Mouse (Mus musculus) embryonic facial prominence, embryonic 11.5 days (tissue): ENCODE measurements around the gene Atf7ip2. TPM values are rescaled to one million over a fixed set of nuclear protein-coding genes. Genes with fewer than 3 reads are reported as not detected.
A peak's percentile ranks its signal among the peaks of the same experiment; 100 is the strongest.
"Not testable (repeated sequence)": the region's sequence is repeated elsewhere in the genome, so short reads cannot be mapped to it uniquely, and the experiment has no call there.

ENCODE experiments used
- ATAC-seq: fragments of 200-750 bp; cut with Nextera tagmentation; replicated peaks from 2 replicates; pipeline ENCODE4 v1.8.0; 2017; ENCODE audit warnings: low read depth; ENCODE audit not compliant: insufficient number of reproducible peaks, low FRiP score, low TSS enrichment
- DNase-seq: peaks from one replicate; pipeline ENCODE4 v3.0.0-alpha.2; 2015; ENCODE audit warnings: low spot score
- H3K27ac ChIP-seq: fragments of 300-500 bp; sonication (generic); replicated peaks from 2 replicates; pipeline ENCODE4 v1.5.1; 2014; ENCODE audit warnings: mild to moderate bottlenecking, low read depth, low read length, control low read depth
- H3K27me3 ChIP-seq: fragments of 300-500 bp; sonication (generic); 2 replicates; pipeline ENCODE4 v1.6.1; 2014; ENCODE audit warnings: mild to moderate bottlenecking, low read length, moderate library complexity, mixed read lengths; ENCODE audit not compliant: control insufficient read depth, insufficient read depth
- H3K36me3 ChIP-seq: fragments of 300-500 bp; sonication (generic); replicated peaks from 2 replicates; pipeline ENCODE4 v1.6.1; 2014; ENCODE audit warnings: low read depth, mild to moderate bottlenecking, low read length, moderate library complexity, mixed read lengths; ENCODE audit not compliant: control insufficient read depth, insufficient read depth
- H3K4me1 ChIP-seq: fragments of 300-500 bp; sonication (generic); 2 replicates; pipeline ENCODE4 v1.6.1; 2014; ENCODE audit warnings: low read length, mixed read lengths; ENCODE audit not compliant: control insufficient read depth, insufficient read depth
- H3K4me2 ChIP-seq: fragments of 300-500 bp; sonication (generic); 2 replicates; pipeline ENCODE4 v1.6.1; 2014; ENCODE audit warnings: low read depth, mild to moderate bottlenecking, control low read depth, low read length, moderate library complexity
- H3K4me3 ChIP-seq: fragments of 300-500 bp; sonication (generic); 2 replicates; pipeline ENCODE4 v1.5.1; 2014; ENCODE audit warnings: low read depth, low read length, control low read depth
- H3K9ac ChIP-seq: fragments of 300-500 bp; sonication (generic); replicated peaks from 2 replicates; pipeline ENCODE4 v1.6.1; 2014; ENCODE audit warnings: mild to moderate bottlenecking, control low read depth, low read length
- H3K9me3 ChIP-seq: fragments of 300-500 bp; sonication (generic); replicated peaks from 2 replicates; pipeline ENCODE4 v1.6.1; 2016; ENCODE audit warnings: mild to moderate bottlenecking, low read length, inconsistent platforms, mixed read lengths; ENCODE audit not compliant: control insufficient read depth
- WGBS: fragments of 180-500 bp; shearing (Covaris S2); extraction: QIAGEN DNeasy Blood & Tissue Kit; methylation state at CpG from one replicate; pipeline ENCODE4 v1.1.7; 2014; 5-methylcytosine and 5-hydroxymethylcytosine counted together
- polyA plus RNA-seq: library from polyadenylated mRNA; unstranded; fragments of >200 nt; fragmentation: Nextera tagmentation; extraction: Ambion mirVana; gene quantifications from 2 replicates; pipeline ENCODE4 v1.2.1, GENCODE M21; 2014

Gene Atf7ip2
- polyA plus RNA-seq, 1 experiment from 2014 or later = 2.3 TPM

- DNase-seq (no peak), ATAC-seq (no peak)
- Histone ChIP-seq H3K4me3 (no peak overlapping the region), H3K9ac (no peak overlapping the region), H3K4me1 (no peaks in the 10 kb centered on the region), H3K27ac (no peak overlapping the region), H3K36me3 (no peaks in the 10 kb centered on the region), H3K4me2 (no peak overlapping the region), H3K27me3 (no peaks in the 10 kb centered on the region), H3K9me3 (no peaks in the 10 kb centered on the region; the same call in 1 of the 2 replicates)
- 73% methylated on average over 4 of the region's 4 CpGs for WGBS
Observed at GRCm38 (mm10) chr16:10274465-10274864, 82.0 kb downstream of the Atf7ip2 start.

DNA sequence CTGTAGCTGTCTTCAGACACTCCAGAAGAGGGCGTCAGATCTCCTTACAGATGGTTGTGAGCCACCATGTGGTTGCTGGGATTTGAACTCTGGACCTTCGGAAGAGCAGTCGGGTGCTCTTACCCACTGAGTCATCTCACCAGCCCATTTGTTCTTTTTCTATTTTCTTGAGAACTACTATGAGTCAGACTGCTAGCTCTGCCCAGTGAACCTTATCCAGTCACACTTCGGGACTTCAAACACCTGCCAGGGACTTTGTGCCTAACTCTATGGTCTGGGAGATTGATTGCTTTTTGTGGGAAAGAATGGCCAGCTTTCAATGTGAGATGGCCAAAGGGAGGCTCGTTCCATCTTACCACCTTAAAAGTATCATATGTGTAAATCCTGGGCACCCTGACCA is 84.3 kb downstream of the Atf7ip2 start:
- 84% methylated on average over 5 of the region's 5 CpGs for WGBS

DNA sequence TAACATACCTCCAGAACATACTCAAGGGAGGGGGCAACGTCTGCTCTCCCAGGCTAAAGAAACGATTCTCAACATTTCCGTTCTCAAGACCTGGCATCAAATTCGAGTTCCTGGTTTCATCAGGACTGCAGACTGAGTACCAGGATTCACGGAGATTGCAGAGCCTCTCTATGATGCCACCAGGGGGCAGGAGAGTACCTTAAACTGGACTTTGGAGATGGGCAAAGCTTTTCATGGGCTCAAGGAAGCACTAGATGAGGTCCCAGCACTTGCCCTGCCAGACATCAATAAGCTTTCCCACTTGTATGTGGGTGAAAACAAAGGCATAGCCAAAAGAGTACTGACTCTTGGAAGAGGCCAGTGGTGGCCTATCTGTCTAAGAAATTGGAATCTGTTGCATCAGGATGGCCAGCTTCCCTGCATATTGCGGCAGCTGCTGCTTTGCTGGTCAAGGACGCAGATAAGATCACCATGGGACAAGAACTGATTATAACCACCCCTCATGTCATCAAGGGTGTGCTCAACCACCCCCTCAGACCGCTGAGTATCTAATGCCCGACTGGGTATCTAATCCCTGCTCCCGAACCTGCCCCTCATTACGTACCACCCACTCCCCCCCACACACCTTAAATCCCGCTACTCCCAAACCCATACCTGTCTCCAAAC is 87.9 kb downstream of the Atf7ip2 start:
- Histone ChIP-seq H3K4me3 (no peak overlapping the region), H3K4me2 (no peak overlapping the region), H3K27me3 (no peaks in the 10 kb centered on the region), H3K36me3 (no peaks in the 10 kb centered on the region), H3K9me3 (no peaks in the 10 kb centered on the region), H3K4me1 (no peaks in the 10 kb centered on the region), H3K27ac (no peak overlapping the region), H3K9ac (no peak overlapping the region)
- 49% methylated on average over 12 of the region's 12 CpGs for WGBS
- ATAC-seq (0 out of 2 replicates have a peak, but pooled peaks have one; percentile 23), DNase-seq (peak; percentile 87)

More for the DNA sequence above, 84.3 kb downstream of the Atf7ip2 start:
- not testable (repeated sequence) for H3K4me1 ChIP-seq, H3K4me3 ChIP-seq, H3K27ac ChIP-seq, H3K4me2 ChIP-seq, H3K27me3 ChIP-seq, H3K9ac ChIP-seq, H3K36me3 ChIP-seq, ATAC-seq, H3K9me3 ChIP-seq, DNase-seq

- H3K4me1 ChIP-seq = no peaks in the 10 kb centered on the region
- no peaks in the 10 kb centered on the region for H3K36me3 ChIP-seq
- no peaks in the 10 kb centered on the region for H3K27me3 ChIP-seq
- H3K4me3 ChIP-seq = no peak overlapping the region
- H3K9ac ChIP-seq = no peak overlapping the region
- ATAC-seq (no peak), DNase-seq (no peak)
- H3K9me3 ChIP-seq = no peaks in the 10 kb centered on the region
- 75% methylated on average over 3 of the region's 3 CpGs for WGBS
- H3K27ac ChIP-seq = no peak overlapping the region
- no peak overlapping the region for H3K4me2 ChIP-seq
Observed at GRCm38 (mm10) chr16:10281890-10282289, 89.4 kb downstream of the Atf7ip2 start.

DNA sequence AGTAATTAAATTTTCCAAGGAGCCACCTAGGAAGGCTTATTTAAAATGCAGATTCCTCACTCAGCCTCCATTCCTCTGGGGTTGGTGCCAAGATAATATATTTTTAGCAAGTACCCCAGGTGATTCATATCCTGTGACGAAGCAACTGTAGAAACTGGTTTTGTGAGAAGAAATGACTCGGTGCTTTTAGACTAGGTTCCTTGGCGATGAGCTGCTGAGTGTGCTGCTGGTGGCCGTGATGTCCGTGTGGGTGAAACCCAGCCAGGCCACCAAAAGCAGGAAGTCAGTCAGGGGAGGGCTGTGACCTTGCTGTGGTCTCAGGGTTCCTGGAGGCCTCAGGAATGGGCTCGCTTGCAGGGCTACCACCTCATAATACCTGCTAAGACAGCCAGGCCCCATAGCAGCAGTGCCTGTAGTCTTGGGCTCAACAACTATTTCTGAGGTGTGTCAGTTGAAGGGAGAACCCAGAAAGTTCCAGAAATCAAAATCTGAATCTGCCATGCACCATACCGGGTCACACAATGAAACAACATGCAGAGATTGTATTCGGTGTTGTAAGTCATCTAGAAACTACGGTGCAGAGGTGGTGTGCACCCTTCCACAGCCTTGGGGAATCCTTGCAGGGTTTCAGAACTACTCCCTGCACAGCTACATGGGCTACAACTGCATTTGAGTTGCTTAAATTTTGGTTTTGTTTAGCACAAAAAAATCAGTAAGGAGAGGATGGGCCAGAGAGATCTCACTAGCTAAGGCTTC is 94.2 kb downstream of the Atf7ip2 start:
- no peak for DNase-seq
- no peak for ATAC-seq
- Histone ChIP-seq H3K9ac (no peak overlapping the region), H3K4me3 (no peak overlapping the region), H3K4me1 (no peaks in the 10 kb centered on the region), H3K27ac (no peak overlapping the region), H3K4me2 (no peak overlapping the region), H3K9me3 (no peaks in the 10 kb centered on the region), H3K27me3 (no peaks in the 10 kb centered on the region), H3K36me3 (no peaks in the 10 kb centered on the region)
- 87% methylated on average over 9 of the region's 9 CpGs for WGBS

DNA sequence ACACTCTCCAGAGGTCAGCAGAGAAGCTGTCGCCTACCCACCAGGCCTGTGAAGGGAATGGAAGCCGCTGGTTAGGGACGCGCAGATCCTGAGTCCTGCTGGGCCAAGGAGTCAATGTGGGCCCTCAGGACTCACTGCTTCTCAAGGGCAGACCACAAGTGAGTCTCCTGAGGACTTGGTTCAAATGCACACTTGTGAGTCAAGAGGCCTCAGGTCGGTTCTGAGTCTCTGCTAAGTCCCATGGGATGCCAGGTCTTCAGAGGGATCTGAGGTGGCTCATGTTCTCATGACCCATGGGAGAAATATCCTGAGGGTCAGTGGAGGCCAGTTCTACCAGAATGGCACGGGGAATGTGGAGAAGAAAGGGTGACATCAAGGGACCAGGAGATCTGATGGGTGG is 95.6 kb downstream of the Atf7ip2 start:
- Histone ChIP-seq H3K4me2 (no peak overlapping the region), H3K27ac (no peak overlapping the region), H3K4me3 (no peak overlapping the region), H3K9ac (no peak overlapping the region), H3K4me1 (no peaks in the 10 kb centered on the region), H3K36me3 (no peaks in the 10 kb centered on the region), H3K27me3 (no peaks in the 10 kb centered on the region), H3K9me3 (no peaks in the 10 kb centered on the region)
- 88% methylated on average over 6 of the region's 6 CpGs for WGBS
- ATAC-seq (no peak), DNase-seq (no peak)

DNA sequence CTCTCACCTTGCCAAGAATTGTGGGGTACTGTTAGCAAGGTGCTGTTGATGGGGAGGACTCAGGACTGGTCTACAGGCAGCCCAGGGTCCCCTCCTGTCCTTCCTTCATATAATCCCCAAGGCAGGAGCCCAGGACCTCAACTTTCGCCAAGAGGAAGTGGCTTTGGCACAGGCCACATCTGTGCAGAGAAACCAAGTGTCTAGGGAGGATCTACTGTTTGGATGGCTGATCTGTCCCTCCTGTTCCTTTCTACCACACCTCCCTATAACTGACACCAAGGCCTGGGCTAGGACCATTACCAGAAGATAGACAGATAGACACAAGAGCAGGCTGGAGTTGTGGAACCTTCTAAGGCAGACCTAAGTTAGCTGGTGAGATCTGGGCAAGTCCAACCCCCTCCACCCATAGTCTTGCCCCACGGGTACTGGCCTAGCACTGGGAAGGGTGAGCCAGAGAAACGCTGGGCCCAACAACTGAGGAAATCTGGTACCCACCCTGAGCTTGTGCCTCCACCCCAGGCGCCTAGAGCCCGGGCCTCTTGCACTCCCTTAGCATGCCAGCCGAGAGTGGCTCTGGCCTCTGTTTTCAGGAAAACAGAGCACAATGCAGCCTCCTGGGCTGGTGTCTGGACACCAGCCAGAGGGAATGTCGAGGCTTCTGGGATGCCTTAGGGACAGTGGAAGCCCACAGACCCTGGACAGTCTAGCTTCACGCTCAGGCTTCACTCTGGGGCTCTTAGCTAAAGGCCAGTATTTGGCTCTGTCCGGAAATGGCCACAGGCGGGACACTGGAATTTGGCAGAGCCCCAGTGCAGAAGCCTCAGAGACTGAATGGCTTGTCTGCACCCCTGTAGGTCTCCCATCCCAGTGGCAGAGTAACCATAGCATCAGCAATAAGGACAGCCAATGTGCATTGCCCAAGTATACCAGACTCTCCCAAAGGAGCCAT is 105.5 kb downstream of the Atf7ip2 start:
- H3K4me1 ChIP-seq = no peaks in the 10 kb centered on the region
- no peaks in the 10 kb centered on the region; the same call in 1 of the 2 replicates for H3K9me3 ChIP-seq
- H3K4me3 ChIP-seq = no peak overlapping the region
- WGBS = 83% methylated on average over 10 of the region's 10 CpGs
- no peak for DNase-seq
- H3K9ac ChIP-seq = no peak overlapping the region
- no peak for ATAC-seq
- H3K27me3 ChIP-seq = no peaks in the 10 kb centered on the region
- H3K27ac ChIP-seq = no peak overlapping the region
- no peak overlapping the region for H3K4me2 ChIP-seq
- no peaks in the 10 kb centered on the region for H3K36me3 ChIP-seq
